Comparison of ENCODE assay signal across 25 mouse cellular contexts in genomic region chr3:142376638-142377037, GRCm38 (mm10).
"Had no signal": no experiment of that assay in that cellular context is flagged by ENCODE, and none has a peak within 500 bp of the region (broad histone marks: within the 10 kb centered on the region; RNA-seq: fewer than 3 reads in every experiment).

No protein-coding gene starts in this region.

- H3K36me3 ChIP-seq: limb, embryonic 10.5 days; limb, embryonic 12.5 days; liver, embryonic 13.5 days had no signal

- H3K4me1 ChIP-seq: liver, embryonic 15.5 days had no signal

- H3K9ac ChIP-seq: forebrain, postnatal 0 days; heart, embryonic 13.5 days; heart, embryonic 15.5 days; hindbrain, embryonic 14.5 days; limb, embryonic 12.5 days; liver, embryonic 13.5 days; liver, embryonic 15.5 days; liver, postnatal 0 days had no signal

- ATAC-seq: forebrain, postnatal 0 days; hindbrain, embryonic 16.5 days; inflammation-experienced regulatory T-cells, adult 6 months; intestine, embryonic 16.5 days; liver, postnatal 0 days had no signal

- H3K4me2 ChIP-seq: heart, embryonic 11.5 days; heart, embryonic 13.5 days; heart, embryonic 15.5 days; hindbrain, embryonic 14.5 days; limb, embryonic 12.5 days; liver, embryonic 13.5 days; liver, embryonic 15.5 days had no signal

- H3K9me3 ChIP-seq: heart, embryonic 13.5 days; heart, embryonic 15.5 days; limb, embryonic 10.5 days; limb, embryonic 12.5 days; liver, embryonic 13.5 days; liver, embryonic 15.5 days had no signal

- H3K27ac ChIP-seq: heart, adult 2 months; heart, embryonic 13.5 days; heart, embryonic 15.5 days; hindbrain, embryonic 14.5 days; layer of hippocampus, adult 2 months; left cerebral cortex, adult 2 months; limb, embryonic 10.5 days; limb, embryonic 12.5 days; liver, embryonic 13.5 days; liver, embryonic 15.5 days had no signal

- H3K27me3 ChIP-seq: heart, embryonic 13.5 days; heart, embryonic 15.5 days; limb, embryonic 12.5 days; liver, embryonic 13.5 days; liver, embryonic 15.5 days had no signal

- H3K4me3 ChIP-seq: heart, adult 2 months; heart, embryonic 13.5 days; heart, embryonic 15.5 days; layer of hippocampus, adult 2 months; left cerebral cortex, adult 2 months; limb, embryonic 10.5 days; limb, embryonic 12.5 days; liver, embryonic 13.5 days; liver, embryonic 15.5 days had no signal

- DNase-seq: forebrain, postnatal 0 days; gastrocnemius, postnatal 36 days; heart, adult 11 months; heart, adult 2 months; heart, postnatal 36 days; kidney, adult 18-20 months; kidney, adult 8-10 months; kidney, postnatal 10 days; kidney, postnatal 25 days; kidney, postnatal 4 days; liver; liver, embryonic 13.5 days; liver, postnatal 0 days had no signal
